Mouse (Mus musculus) right cerebral cortex, postnatal 10 days (tissue): ENCODE measurements around the gene Hs6st1.
"Not testable (repeated sequence)": the region's sequence is repeated elsewhere in the genome, so short reads cannot be mapped to it uniquely, and the experiment has no call there.

Experiments
- DNase-seq, 2 experiments: peaks; one replicate each; pipeline ENCODE4 v3.0.0; 2021; ENCODE audit warnings: low spot score in 2 of 2

The Hs6st1 gene

DNA sequence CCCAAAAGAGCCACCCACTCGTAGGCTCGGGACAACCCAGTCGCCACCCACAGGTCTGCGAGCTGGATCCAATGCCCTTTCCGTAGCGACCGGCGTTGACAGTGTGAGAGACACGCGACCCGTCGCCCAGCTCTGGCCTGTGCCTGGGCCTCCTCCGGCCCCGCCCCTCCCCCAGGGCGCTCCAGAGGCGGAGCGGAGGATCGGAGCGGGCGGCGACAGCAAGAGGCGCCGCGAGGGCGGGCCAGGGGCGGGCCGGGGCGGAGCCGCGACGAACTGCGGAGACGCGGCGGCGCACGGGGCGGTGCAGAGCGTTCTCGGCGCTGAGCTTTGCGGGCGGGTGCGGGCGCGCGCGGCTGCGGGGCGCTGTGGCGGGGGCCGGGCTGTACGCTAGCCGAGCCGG lies at the start of gene Hs6st1:
TSS of gene Hs6st1 (plus strand) at position 325 of the 400 bp plus-strand sequence.
- DNase-seq: peak; percentile 95

DNA sequence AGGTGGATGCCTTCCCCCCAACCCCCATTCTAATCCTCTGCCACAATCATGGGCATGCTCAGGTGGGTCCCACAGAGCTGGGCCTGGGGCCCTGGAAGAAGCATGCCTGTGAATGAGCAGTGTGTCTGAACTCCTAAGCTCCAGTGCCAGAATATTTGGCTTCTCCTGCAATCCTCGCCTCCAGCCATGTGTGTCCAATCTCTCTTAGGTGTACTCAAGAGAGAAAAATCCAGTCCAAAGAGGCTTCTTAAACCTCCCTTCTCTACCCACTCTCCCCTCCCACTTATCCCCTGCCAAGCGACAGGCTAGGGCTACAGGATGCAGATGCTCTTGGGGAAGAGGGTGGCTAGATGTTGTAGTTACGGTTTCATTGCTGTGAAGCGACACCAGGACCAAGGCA lies 49.6 kb upstream of the Hs6st1 start:
- no peak for DNase-seq

- DNase-seq: no peak
Measured at GRCm38 (mm10) chr1:36019161-36019560, 49.0 kb upstream of the Hs6st1 start.

- DNase-seq: no peak
Measured at GRCm38 (mm10) chr1:36020315-36020714, 47.9 kb upstream of the Hs6st1 start.

GRCm38 (mm10) chr1:36030421-36030821 lies 37.8 kb upstream of the Hs6st1 start:
- DNase-seq: peak; percentile 80 to 88

GRCm38 (mm10) chr1:36038769-36039168 lies 29.4 kb upstream of the Hs6st1 start:
- peak in 1 of 2 experiments; percentile 20 for DNase-seq

- DNase-seq: no peak
Measured at GRCm38 (mm10) chr1:36042072-36042471, 26.1 kb upstream of the Hs6st1 start.

GRCm38 (mm10) chr1:36043793-36044192 lies 24.4 kb upstream of the Hs6st1 start:
- DNase-seq: not testable (repeated sequence)

DNA sequence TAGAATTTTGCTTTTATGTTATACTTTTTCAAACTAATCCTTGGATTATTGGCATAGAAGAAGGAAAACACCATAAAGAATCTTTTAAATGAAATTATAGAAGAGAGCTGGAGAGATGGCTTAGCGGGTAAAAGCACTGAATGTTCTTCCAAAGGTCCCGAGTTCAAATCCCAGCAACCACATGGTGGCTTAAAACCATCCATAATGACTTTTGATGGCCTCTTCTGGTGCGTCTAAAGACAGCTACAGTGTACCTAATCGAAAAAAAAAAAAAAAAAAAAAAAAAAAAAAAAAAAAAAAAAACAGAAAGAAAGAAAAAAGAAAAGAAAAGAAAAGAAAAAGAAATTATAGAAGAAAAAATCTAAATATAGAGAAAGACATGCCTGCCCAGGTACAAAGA lies 23.9 kb upstream of the Hs6st1 start:
- DNase-seq: no peak

DNA sequence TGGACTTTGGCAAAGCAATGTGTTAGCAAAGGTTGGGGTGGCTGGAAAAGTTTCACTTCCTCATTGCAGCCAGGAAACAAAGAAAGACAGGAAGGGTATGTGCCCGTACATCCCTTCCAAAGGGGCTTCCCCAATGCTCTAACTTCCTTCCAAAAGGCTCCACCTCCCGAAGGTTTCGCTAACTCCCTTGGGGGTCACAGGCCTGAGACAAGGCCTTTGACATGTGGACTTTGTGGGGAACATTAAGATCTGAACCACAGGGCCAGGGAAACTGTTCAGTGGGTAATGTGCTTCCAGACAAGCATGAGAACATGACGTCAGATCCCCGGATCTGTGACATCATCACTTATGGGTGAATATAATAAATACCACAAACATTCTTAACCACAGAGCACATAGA lies 15.5 kb upstream of the Hs6st1 start:
- peak in 1 of 2 experiments; percentile 27 for DNase-seq

DNA sequence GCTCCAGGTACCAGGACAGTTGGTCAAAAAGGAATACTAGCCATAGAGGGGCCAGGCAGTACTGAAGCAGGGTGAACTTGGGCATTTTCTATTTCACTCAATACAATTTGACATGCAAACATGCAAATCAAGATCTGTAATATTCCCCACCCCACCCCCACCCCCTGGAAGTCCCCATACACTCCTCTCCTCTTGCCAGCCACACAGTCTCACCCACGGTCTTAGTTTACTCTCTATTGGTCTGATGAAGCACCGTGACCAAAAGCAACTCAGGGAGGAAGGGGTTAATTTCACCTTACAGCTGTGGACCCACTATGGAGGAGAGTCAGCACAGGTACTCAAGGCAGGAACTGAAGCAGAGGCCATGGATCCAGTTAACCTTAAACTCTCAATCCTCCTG lies 14.6 kb upstream of the Hs6st1 start:
- peak in 1 of 2 experiments; percentile 3 for DNase-seq

DNA sequence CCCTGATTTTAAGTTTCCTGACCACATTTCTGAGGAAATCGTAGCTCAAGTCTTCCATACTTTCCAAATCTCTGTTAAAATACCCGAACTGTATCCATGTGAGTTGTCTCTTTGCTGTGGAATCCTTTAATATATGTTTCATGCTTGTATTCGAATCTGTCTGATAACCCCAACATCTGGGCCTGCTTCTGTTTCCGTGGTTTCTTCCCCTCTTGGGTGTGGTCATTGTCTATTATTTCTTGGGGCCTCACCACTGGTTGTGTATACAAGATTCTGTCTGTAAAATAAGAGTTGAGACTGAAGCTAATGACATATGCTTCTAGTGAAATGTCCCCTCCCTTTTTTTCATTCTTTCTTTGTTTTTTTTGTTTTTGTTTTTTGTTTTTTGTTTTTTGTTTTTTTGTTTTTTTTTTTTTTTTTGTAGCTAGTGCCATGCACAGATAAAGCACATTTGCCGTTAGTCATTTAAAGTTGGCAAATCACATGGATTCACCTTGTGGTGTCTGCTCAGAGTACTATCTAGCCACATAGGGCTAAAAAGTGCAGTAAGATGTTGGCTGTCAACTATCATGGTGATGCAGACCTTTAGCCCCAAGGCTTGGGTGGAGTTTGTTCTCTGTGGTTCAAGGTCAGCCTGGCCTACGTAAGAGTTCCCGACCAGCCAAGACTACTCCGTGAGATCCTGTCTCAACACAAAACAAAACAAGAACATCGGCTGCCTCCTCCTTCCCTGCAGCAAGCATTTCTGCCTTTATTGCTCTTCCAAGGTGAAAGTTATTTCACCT lies 13.8 kb upstream of the Hs6st1 start:
- peak in 1 of 2 experiments; percentile 9 for DNase-seq

- DNase-seq: peak in 1 of 2 experiments; percentile 8
Measured at GRCm38 (mm10) chr1:36054967-36055357, 13.2 kb upstream of the Hs6st1 start.

DNA sequence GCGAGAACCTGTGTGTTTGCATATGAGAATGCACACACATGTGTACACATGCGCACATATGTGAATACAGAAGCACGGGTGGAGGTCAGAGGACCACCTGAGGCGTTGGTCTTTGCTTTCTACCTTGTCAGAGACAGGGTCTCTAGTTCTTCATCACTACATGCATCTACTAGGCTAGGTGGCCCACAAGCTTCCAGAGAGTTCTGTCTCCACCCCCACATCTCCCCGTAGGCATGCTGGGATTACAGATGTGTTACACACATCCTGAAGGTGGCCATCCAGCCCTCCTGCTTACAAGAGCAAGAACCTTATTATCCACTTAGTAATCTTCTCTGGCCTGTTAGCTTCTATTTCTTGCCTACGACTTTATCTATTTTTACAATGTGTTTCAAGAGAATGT lies 8.8 kb upstream of the Hs6st1 start:
- peak; percentile 9 to 15 for DNase-seq

GRCm38 (mm10) chr1:36059959-36060953 lies 7.9 kb upstream of the Hs6st1 start:
- DNase-seq: peak; percentile 15 to 17

GRCm38 (mm10) chr1:36061211-36061915 lies 6.8 kb upstream of the Hs6st1 start:
- DNase-seq: peak; percentile 16

GRCm38 (mm10) chr1:36062088-36062805 lies 6.0 kb upstream of the Hs6st1 start:
- peak; percentile 9 to 19 for DNase-seq

GRCm38 (mm10) chr1:36062826-36063640 lies 5.2 kb upstream of the Hs6st1 start:
- DNase-seq: peak; percentile 16 to 20

DNA sequence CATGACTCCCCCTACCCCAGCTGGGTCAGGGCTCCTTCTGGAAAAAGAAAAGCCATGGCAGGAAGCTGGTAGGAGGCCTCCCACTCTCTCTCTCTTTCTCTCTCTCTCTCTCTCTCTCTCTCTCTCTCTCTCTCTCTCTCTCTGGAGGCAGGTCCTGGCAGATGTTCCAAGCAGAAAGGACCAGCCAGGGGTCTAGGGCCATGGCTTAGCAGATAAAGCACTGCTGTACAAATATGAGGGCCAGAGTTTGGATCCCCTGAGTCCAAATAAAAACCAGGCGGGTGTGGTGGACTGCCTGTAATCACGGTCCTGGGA lies 4.6 kb upstream of the Hs6st1 start:
- peak; percentile 13 to 17 for DNase-seq

- DNase-seq: peak; percentile 16 to 24
Measured at GRCm38 (mm10) chr1:36064223-36064622, 4.0 kb upstream of the Hs6st1 start.
